Mouse (Mus musculus): ENCODE results near the gene Adgrl3. TPM values are rescaled to one million over a fixed set of nuclear protein-coding genes. Genes with fewer than 3 reads are reported as not detected.

The Adgrl3 gene
- polyA plus RNA-seq (2015; fragmentation: Nextera tagmentation; extraction: Ambion mirVana), result 65.1 and 66.6 TPM in 2 replicates

- WGBS, result under 1% methylated on average over 49 of the region's 70 CpGs
- Histone ChIP-seq H3K27me3 (no peaks in the 10 kb centered on the region), H3K4me1 (replicated peaks) (peaks cover 11% of the 10 kb centered on the region), H3K9ac (peak within 1 kb of the TSS; percentile 86), H3K4me3 (peak within 1 kb of the TSS; percentile 70), H3K9me3 (no peaks in the 10 kb centered on the region), H3K4me2 (peak within 1 kb of the TSS; percentile 63), H3K27ac (replicated peaks) (peak within 1 kb of the TSS; percentile 100), H3K36me3 (no peaks in the 10 kb centered on the region)
- peak; percentile 90 for ATAC-seq (ENCODE audit: low FRiP score, low read depth)
Observed at GRCm38 (mm10) chr5:81019590-81020254, at the start of gene Adgrl3. Gene Adgrl3, plus strand, starts transcription at chr5:81020138.

DNA sequence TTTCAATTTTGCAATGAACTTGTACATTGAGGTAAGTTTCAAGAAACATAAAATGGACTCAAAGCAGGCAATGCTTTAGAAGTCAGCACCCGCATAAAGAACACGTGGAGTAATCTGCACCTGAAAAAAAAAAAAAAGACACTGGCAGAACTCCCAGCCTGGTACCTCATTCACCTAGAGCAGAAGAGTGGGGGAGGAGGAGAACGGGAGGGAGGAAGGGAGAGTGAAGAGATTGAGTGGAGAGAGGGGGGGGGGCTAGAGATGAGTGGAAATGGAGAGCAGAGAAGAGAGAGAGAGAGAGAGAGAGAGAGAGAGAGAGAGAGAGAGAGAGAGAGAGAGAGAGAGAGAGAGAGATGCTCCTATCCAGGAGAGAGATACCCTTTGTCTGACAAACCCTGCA lies 772 bp upstream of the Adgrl3 start:
- H3K9me3 ChIP-seq, result no peaks in the 10 kb centered on the region
- H3K36me3 ChIP-seq, result no peaks in the 10 kb centered on the region
- WGBS, result 5% methylated on average over 3 of the region's 3 CpGs
- H3K9ac ChIP-seq, result peak overlapping the region; percentile 86
- H3K4me3 ChIP-seq, result peak overlapping the region; percentile 70
- peak overlapping the region; percentile 63 for H3K4me2 ChIP-seq
- H3K4me1 ChIP-seq (replicated peaks), result peaks cover 6% of the 10 kb centered on the region
- peak; percentile 47 for ATAC-seq (ENCODE audit: low FRiP score, low read depth)
- no peaks in the 10 kb centered on the region for H3K27me3 ChIP-seq
- H3K27ac ChIP-seq (replicated peaks), result peak overlapping the region; percentile 100

DNA sequence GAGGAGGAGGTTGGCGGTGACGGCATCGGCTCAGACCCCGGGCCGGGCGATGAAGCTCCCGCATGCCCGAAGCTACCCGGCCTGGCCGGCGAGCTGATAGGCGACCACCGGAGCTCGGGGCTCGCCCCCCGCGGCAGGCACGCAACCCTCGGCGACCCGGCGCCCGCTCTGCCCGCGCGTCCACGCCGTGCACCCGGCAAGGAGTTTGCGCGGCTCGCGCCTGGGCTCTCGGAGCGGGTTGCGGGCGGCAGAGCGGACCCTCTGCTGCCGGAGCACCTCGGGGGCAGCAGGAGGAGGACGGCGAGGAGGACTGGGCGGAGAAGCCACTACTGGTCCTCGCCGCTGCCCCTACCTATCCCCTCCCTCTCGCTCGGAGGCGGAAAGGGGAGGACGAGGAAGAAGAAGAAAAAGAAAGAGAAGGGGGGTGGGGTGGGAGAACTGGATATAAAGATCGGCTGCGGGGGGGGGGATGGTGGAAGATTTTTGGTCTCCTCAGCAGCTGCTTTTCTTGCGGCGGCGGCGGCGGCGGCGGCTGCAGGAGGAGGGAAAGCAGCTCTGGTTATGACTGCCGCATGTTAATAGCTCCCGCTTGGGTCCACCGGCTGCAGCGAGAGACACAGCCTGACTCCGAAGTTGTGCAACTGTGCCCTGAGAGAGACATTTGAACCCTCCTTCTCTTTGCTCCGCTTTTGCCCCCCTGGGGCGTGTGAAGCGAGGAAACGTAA lies 505 bp downstream of the Adgrl3 start:
- WGBS, result under 1% methylated on average over 63 of the region's 67 CpGs
- peak overlapping the region; percentile 100 for H3K27ac ChIP-seq (replicated peaks)
- peak; percentile 42 for ATAC-seq (ENCODE audit: low FRiP score, low read depth)

DNA sequence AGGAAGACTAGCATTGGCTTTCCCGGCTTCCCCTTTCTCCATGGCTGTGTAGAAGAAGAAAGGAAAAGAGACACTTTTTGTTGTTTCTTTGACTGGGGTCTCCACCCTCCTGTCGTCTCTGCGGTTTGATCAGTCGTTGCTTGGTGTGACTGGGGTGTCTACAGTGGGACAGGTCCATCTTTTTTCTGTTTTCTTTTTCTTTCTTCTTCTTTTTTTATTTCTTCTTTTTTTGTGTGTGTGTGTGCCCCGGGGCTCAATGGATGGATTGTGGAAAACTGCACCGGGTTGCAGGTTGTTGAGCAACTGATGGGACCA lies 1.0 kb downstream of the Adgrl3 start:
- under 1% methylated on average over 6 of the region's 6 CpGs for WGBS
- peaks cover 20% of the 10 kb centered on the region for H3K4me1 ChIP-seq (replicated peaks)
- H3K36me3 ChIP-seq, result no peaks in the 10 kb centered on the region
- peak overlapping the region; percentile 86 for H3K9ac ChIP-seq
- no peaks in the 10 kb centered on the region for H3K9me3 ChIP-seq
- H3K4me3 ChIP-seq, result peak overlapping the region; percentile 70
- H3K27me3 ChIP-seq, result no peaks in the 10 kb centered on the region
- peak overlapping the region; percentile 100 for H3K27ac ChIP-seq (replicated peaks)
- ATAC-seq (ENCODE audit: low FRiP score, low read depth), result peak; percentile 6; the same call in 1 of the 2 replicates
- peak overlapping the region; percentile 63 for H3K4me2 ChIP-seq

More for the DNA sequence above, 505 bp downstream of the Adgrl3 start:
- H3K4me3 ChIP-seq, result peak overlapping the region; percentile 70
- no peaks in the 10 kb centered on the region for H3K27me3 ChIP-seq
- peaks cover 18% of the 10 kb centered on the region for H3K4me1 ChIP-seq (replicated peaks)
- H3K4me2 ChIP-seq, result peak overlapping the region; percentile 63
- no peaks in the 10 kb centered on the region for H3K36me3 ChIP-seq
- H3K9me3 ChIP-seq, result no peaks in the 10 kb centered on the region
- H3K9ac ChIP-seq, result peak overlapping the region; percentile 86

DNA sequence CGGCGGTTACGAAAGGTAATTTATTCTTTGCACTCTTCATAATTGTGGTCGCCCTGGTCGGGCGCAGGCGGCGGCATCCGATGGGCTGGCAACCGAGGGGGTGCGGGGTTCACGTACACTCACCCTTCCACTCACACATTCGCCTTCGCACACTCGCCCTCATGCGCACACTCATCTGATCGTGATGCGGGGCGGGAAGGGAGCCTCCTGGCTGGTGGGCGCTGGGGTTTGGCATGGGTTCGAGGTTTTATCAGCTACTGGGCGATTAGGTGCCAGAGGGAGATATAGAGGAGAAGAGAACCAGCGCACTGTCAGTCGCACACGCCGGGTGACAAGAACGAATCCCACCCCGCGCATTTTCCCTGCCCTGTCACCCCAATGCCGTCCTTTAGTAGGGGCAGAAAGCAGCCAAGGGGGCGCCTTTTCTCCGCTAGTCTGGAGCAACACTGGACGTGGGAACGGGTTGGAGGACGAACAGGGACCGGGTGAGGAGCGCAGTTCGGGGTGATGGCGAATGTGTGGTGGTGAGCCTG lies 1.5 kb downstream of the Adgrl3 start:
- Histone ChIP-seq H3K4me3 (peak overlapping the region; percentile 70), H3K9ac (peak overlapping the region; percentile 86), H3K9me3 (no peaks in the 10 kb centered on the region), H3K36me3 (no peaks in the 10 kb centered on the region), H3K27ac (replicated peaks) (peak overlapping the region; percentile 100), H3K4me1 (replicated peaks) (peaks cover 20% of the 10 kb centered on the region), H3K4me2 (peak overlapping the region; percentile 63), H3K27me3 (no peaks in the 10 kb centered on the region)
- under 1% methylated on average over 39 of the region's 39 CpGs for WGBS
- ATAC-seq (ENCODE audit: low FRiP score, low read depth), result 0 out of 2 replicates have a peak, but pooled peaks have one; percentile 4

GRCm38 (mm10) chr5:81021864-81022305 lies 1.9 kb downstream of the Adgrl3 start:
- H3K27ac ChIP-seq (replicated peaks), result peak overlapping the region; percentile 100
- ATAC-seq (ENCODE audit: low FRiP score, low read depth), result peak; percentile 12; the same call in 1 of the 2 replicates
- WGBS, result under 1% methylated on average over 21 of the region's 21 CpGs

GRCm38 (mm10) chr5:81022306-81023071 lies 2.6 kb downstream of the Adgrl3 start:
- H3K4me2 ChIP-seq, result peak overlapping the region; percentile 63
- peaks cover 24% of the 10 kb centered on the region for H3K4me1 ChIP-seq (replicated peaks)
- peak overlapping the region; percentile 100 for H3K27ac ChIP-seq (replicated peaks)
- H3K9ac ChIP-seq, result peak overlapping the region; percentile 86
- H3K4me3 ChIP-seq, result peak overlapping the region; percentile 70
- H3K27me3 ChIP-seq, result no peaks in the 10 kb centered on the region
- no peaks in the 10 kb centered on the region for H3K9me3 ChIP-seq
- peak; percentile 5; the same call in 1 of the 2 replicates for ATAC-seq (ENCODE audit: low FRiP score, low read depth)
- under 1% methylated on average over 24 of the region's 24 CpGs for WGBS
- H3K36me3 ChIP-seq, result no peaks in the 10 kb centered on the region

More at GRCm38 (mm10) chr5:81021864-81022305, 1.9 kb downstream of the Adgrl3 start:
- H3K9ac ChIP-seq, result peak overlapping the region; percentile 86
- no peaks in the 10 kb centered on the region for H3K9me3 ChIP-seq
- peak overlapping the region; percentile 63 for H3K4me2 ChIP-seq
- peak overlapping the region; percentile 70 for H3K4me3 ChIP-seq
- no peaks in the 10 kb centered on the region for H3K27me3 ChIP-seq
- H3K36me3 ChIP-seq, result no peaks in the 10 kb centered on the region
- peaks cover 20% of the 10 kb centered on the region for H3K4me1 ChIP-seq (replicated peaks)

DNA sequence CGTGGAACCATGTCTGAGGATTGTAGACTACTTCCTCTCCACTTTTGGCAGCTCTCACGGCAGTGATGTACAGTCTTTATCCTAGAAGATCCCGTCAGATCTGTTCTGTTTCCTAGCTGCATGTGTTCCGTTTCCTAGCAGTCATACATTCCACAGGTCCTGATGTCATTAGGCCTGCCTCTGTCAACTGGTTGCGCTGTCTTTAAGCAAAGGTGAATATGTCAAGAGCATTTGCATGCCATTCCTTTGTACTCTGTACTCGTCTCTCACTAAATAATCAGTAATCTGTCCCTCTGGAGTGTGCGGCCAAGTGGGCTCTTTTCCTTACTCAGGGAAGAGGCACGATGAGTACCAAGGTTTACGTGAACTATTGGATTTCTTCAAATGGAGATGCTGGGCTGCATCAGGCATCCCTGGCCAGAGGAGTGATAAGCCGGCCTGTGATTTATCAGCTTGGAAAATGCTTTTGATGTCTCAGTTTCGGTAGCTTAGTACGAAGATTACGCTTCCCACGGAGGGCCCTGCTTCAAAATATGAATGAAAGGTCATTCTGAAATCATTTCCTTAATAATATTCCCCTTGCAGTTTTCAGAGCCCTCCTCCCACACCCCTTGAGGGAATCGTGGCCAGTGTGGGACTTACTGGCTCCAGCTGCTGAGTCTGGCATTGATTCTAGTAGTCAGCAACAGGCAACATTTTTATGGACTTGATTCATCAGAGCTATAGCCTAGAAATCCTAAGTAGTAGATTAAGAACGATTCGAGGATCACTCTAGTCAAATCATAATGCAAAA lies 4.2 kb downstream of the Adgrl3 start:
- H3K9ac ChIP-seq, result peak overlapping the region; percentile 43
- H3K27me3 ChIP-seq, result no peaks in the 10 kb centered on the region
- no peak for ATAC-seq (ENCODE audit: low FRiP score, low read depth)
- no peaks in the 10 kb centered on the region for H3K9me3 ChIP-seq
- WGBS, result 21% methylated on average over 17 of the region's 17 CpGs
- H3K4me3 ChIP-seq, result peak overlapping the region; percentile 70
- H3K36me3 ChIP-seq, result no peaks in the 10 kb centered on the region
- H3K4me1 ChIP-seq (replicated peaks), result peaks cover 28% of the 10 kb centered on the region
- H3K4me2 ChIP-seq, result peak overlapping the region; percentile 63
- H3K27ac ChIP-seq (replicated peaks), result no peak overlapping the region

DNA sequence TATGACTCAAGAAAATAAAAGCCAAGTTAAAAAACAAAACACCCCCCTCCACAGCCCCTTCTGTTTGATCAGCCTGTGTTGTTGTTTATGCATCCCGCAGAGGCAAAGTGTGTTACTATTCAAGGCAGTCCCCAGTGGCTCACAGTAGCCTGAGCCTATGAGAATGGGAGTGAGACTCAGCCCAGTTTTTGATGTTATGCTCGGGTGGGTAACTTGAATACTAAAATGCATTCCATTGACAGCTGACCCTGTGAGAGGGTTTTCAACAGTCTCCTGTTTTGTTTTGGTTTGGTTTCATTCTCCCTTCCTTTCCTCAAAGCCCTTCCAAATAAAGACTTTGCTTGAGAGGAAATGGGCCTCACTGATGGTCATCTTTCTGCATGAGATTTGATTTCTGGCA lies 8.9 kb downstream of the Adgrl3 start:
- H3K36me3 ChIP-seq, result no peaks in the 10 kb centered on the region
- H3K9ac ChIP-seq, result no peak overlapping the region
- H3K9me3 ChIP-seq, result no peaks in the 10 kb centered on the region
- no peak overlapping the region for H3K4me2 ChIP-seq
- H3K27ac ChIP-seq (replicated peaks), result no peak overlapping the region
- no peak overlapping the region for H3K4me3 ChIP-seq
- H3K27me3 ChIP-seq, result no peaks in the 10 kb centered on the region
- 2% methylated on average over 2 of the region's 2 CpGs for WGBS
- H3K4me1 ChIP-seq (replicated peaks), result peaks cover 41% of the 10 kb centered on the region
- peak; percentile 84 for ATAC-seq (ENCODE audit: low FRiP score, low read depth)

DNA sequence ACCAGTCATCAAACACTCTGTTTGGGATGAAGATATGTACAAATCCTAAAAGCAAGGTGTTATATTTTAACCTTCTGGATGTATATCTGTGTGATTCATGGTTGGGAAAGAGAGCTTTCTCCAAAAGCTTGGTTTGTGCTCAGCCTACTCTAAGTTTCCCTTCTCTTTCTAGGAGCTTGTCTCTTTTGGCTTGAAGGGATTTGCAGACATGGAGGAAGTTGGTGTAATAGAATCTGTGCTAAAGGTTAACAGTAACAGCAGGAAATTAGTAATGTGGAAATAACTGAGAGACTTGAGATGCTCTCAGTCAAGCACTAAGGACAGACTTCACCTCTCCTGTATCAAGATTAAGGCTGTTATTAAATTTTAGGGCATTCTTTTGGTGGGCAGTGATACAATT lies 17.2 kb downstream of the Adgrl3 start:
- no peaks in the 10 kb centered on the region for H3K36me3 ChIP-seq
- H3K4me3 ChIP-seq, result no peak overlapping the region
- no peaks in the 10 kb centered on the region for H3K9me3 ChIP-seq
- no peak overlapping the region for H3K9ac ChIP-seq
- no peak overlapping the region for H3K4me2 ChIP-seq
- H3K4me1 ChIP-seq (replicated peaks), result peaks cover 14% of the 10 kb centered on the region
- H3K27ac ChIP-seq (replicated peaks), result no peak overlapping the region
- no peak for ATAC-seq (ENCODE audit: low FRiP score, low read depth)
- no peaks in the 10 kb centered on the region for H3K27me3 ChIP-seq

- H3K4me2 ChIP-seq, result no peak overlapping the region
- H3K36me3 ChIP-seq, result no peaks in the 10 kb centered on the region
- H3K4me1 ChIP-seq (replicated peaks), result peaks cover 12% of the 10 kb centered on the region
- no peak for ATAC-seq (ENCODE audit: low FRiP score, low read depth)
- H3K9me3 ChIP-seq, result no peaks in the 10 kb centered on the region
- H3K9ac ChIP-seq, result no peak overlapping the region
- no peak overlapping the region for H3K4me3 ChIP-seq
- no peak overlapping the region for H3K27ac ChIP-seq (replicated peaks)
- no peaks in the 10 kb centered on the region for H3K27me3 ChIP-seq
Observed at GRCm38 (mm10) chr5:81043875-81044274, 23.9 kb downstream of the Adgrl3 start.
